In the genomic region with DNA sequence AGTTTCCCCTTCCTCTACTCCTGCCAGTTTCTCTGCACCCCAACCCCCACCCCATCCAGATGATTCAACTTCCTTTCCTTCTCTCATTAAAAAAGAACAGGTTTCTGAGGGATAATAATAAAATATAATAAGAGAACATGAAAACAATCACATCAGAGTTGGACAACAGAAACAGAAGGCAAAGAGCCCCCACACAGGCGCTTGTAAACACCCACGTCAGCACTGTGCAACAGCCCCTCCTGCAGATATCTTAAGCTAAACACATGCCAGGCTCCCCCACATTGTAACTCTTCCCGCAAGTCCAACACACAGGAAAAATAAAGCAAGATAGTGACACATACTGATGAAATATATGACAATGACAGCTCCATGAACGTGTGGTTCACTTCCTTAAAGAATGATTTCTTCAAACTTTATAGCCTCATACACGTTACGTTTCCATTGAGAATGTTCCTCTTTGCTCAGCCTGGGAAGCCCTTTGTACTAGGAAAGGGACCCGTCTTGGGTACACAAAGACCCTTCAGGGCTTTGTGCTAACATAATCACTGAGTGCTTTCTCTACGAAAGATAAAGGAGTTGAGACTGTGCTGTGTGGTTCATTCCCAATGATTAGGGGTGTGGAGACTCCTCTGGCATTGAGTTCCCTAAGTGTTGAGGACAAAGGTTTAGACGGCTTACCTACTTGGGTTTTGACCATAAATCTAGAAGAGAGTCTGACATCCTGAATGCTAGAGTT, we compare ENCODE assay signal across 23 mouse cellular contexts.
DNase-seq lines count a peak whose midpoint lies in the region; ATAC-seq lines count a peak whose summit lies in the region.
"Had no signal": no experiment of that assay in that cellular context is flagged by ENCODE, and none has a peak within 500 bp of the region (broad histone marks: within the 10 kb centered on the region; RNA-seq: fewer than 3 reads in every experiment).

No protein-coding gene starts in this region.

- H3K36me3 ChIP-seq in midbrain, embryonic 13.5 days: peaks cover 8% of the 10 kb centered on the region
- peaks cover 6% of the 10 kb centered on the region; the same call in 1 of the 2 replicates for H3K36me3 ChIP-seq in midbrain, embryonic 15.5 days (replicated peaks)
- no peaks in the 10 kb centered on the region for H3K36me3 ChIP-seq in neural tube, embryonic 14.5 days (ENCODE audit: control insufficient read depth, insufficient read depth, low read length)
- H3K36me3 ChIP-seq: embryonic facial prominence, embryonic 15.5 days; heart, embryonic 15.5 days had no signal

- WGBS in midbrain, embryonic 13.5 days: 28% methylated on average over 9 of the region's 9 CpGs
- 32% methylated on average over 9 of the region's 9 CpGs for WGBS in midbrain, embryonic 15.5 days
- WGBS in neural tube, embryonic 14.5 days: 21% methylated on average over 9 of the region's 9 CpGs

- ATAC-seq in midbrain, embryonic 13.5 days: peak; percentile 48; the same call in 1 of the 2 replicates
- ATAC-seq in midbrain, embryonic 15.5 days (replicated peaks): no peak
- 0 out of 2 replicates have a peak, but pooled peaks have one; percentile 38 for ATAC-seq in neural tube, embryonic 14.5 days (ENCODE audit: low read depth)
- ATAC-seq: CD4-positive, CD25-positive, alpha-beta regulatory T cell, adult 4 months; inflammation-experienced regulatory T-cells, adult 6 months; liver, postnatal 0 days; Patski had no signal

- no peak overlapping the region for H3K9ac ChIP-seq in midbrain, embryonic 13.5 days (replicated peaks)
- H3K9ac ChIP-seq in midbrain, embryonic 15.5 days: no peak overlapping the region
- H3K9ac ChIP-seq in neural tube, embryonic 14.5 days (replicated peaks; ENCODE audit: low read depth, low read length): no peak overlapping the region
- H3K9ac ChIP-seq: embryonic facial prominence, embryonic 15.5 days; heart, embryonic 15.5 days; liver, postnatal 0 days had no signal

- no peaks in the 10 kb centered on the region for H3K9me3 ChIP-seq in midbrain, embryonic 13.5 days
- H3K9me3 ChIP-seq in midbrain, embryonic 15.5 days: no peaks in the 10 kb centered on the region
- no peaks in the 10 kb centered on the region for H3K9me3 ChIP-seq in neural tube, embryonic 14.5 days (ENCODE audit: control insufficient read depth, low read length)
- H3K9me3 ChIP-seq: embryonic facial prominence, embryonic 15.5 days; heart, embryonic 15.5 days had no signal

- H3K4me2 ChIP-seq in midbrain, embryonic 13.5 days (replicated peaks): no peak overlapping the region
- H3K4me2 ChIP-seq in midbrain, embryonic 15.5 days: no peak overlapping the region
- no peak overlapping the region for H3K4me2 ChIP-seq in neural tube, embryonic 14.5 days (ENCODE audit: low read depth, low read length)
- H3K4me2 ChIP-seq: embryonic facial prominence, embryonic 15.5 days; heart, embryonic 15.5 days had no signal

- H3K4me1 ChIP-seq in midbrain, embryonic 13.5 days (replicated peaks): peaks cover 15% of the 10 kb centered on the region
- H3K4me1 ChIP-seq in midbrain, embryonic 15.5 days: peaks cover 2% of the 10 kb centered on the region; the same call in 1 of the 2 replicates
- H3K4me1 ChIP-seq in neural tube, embryonic 14.5 days (ENCODE audit: control insufficient read depth, insufficient read depth, low read length): no peaks in the 10 kb centered on the region
- H3K4me1 ChIP-seq: embryonic facial prominence, embryonic 15.5 days; heart, embryonic 15.5 days had no signal

- no peak overlapping the region for H3K4me3 ChIP-seq in midbrain, embryonic 13.5 days (replicated peaks)
- H3K4me3 ChIP-seq in midbrain, embryonic 15.5 days: no peak overlapping the region
- no peak overlapping the region for H3K4me3 ChIP-seq in neural tube, embryonic 14.5 days (ENCODE audit: low read depth, low read length)
- H3K4me3 ChIP-seq: embryonic facial prominence, embryonic 15.5 days; heart, embryonic 15.5 days; myocyte had no signal

- H3K27ac ChIP-seq in midbrain, embryonic 13.5 days: no peak overlapping the region
- H3K27ac ChIP-seq in midbrain, embryonic 15.5 days: no peak overlapping the region
- no peak overlapping the region for H3K27ac ChIP-seq in neural tube, embryonic 14.5 days (ENCODE audit: low read depth, low read length)
- H3K27ac ChIP-seq: embryonic facial prominence, embryonic 15.5 days; heart, embryonic 15.5 days had no signal

- no peaks in the 10 kb centered on the region for H3K27me3 ChIP-seq in midbrain, embryonic 13.5 days
- H3K27me3 ChIP-seq in midbrain, embryonic 15.5 days (replicated peaks): no peaks in the 10 kb centered on the region
- H3K27me3 ChIP-seq in neural tube, embryonic 14.5 days (ENCODE audit: control insufficient read depth, insufficient read depth, low read length): no peaks in the 10 kb centered on the region
- H3K27me3 ChIP-seq: embryonic facial prominence, embryonic 15.5 days; heart, embryonic 15.5 days had no signal

- DNase-seq in embryo, embryonic 11 days: peak; percentile 4
- DNase-seq in embryo, embryonic 10 days (ENCODE audit: low spot score): no peak
- DNase-seq in layer of hippocampus, adult 11-12 months (ENCODE audit: low spot score): peak; percentile 53
- DNase-seq in layer of hippocampus, postnatal 10 days (ENCODE audit: low spot score in 2 of 2): no peak
- DNase-seq: adrenal gland, adult 8-10 months; cerebellum, adult 9-11 months; gastrocnemius, postnatal 36 days; kidney, adult 2 months; kidney, postnatal 10 days; left cerebral cortex, postnatal 4 days; liver; liver, postnatal 0 days; lung, postnatal 14 days; thymus, postnatal 25 days had no signal

Comparison
In these comparisons a context has a peak if more than half of its experiments do, and no peak if none do; other contexts are left out.
1. DNase-seq: peak in embryo, embryonic 11 days (single experiment) and layer of hippocampus, adult 11-12 months (single experiment); none in embryo, embryonic 10 days (single experiment) and layer of hippocampus, postnatal 10 days (0 of 2).